Mouse (Mus musculus) neural tube, embryonic 11.5 days (tissue): Measurements from ENCODE around the gene Entpd5. TPM values are rescaled to one million over a fixed set of nuclear protein-coding genes. Genes with fewer than 3 reads are reported as not detected.

Experiments
- ATAC-seq: fragments of 200-750 bp; cut with Nextera tagmentation; 2 replicates; pipeline ENCODE4 v1.8.0; 2017; ENCODE audit warnings: moderate number of reproducible peaks, mild to moderate bottlenecking, moderate TSS enrichment, moderate library complexity; ENCODE audit not compliant: insufficient read depth, low FRiP score, low TSS enrichment
- DNase-seq: peaks from one replicate; pipeline ENCODE4 v3.0.0-alpha.2; 2015; ENCODE audit warnings: low spot score
- H3K27ac ChIP-seq: fragments of 300-500 bp; sonication (generic); 2 replicates; pipeline ENCODE4 v1.5.1; 2014; ENCODE audit warnings: low read depth, mild to moderate bottlenecking, low read length
- H3K27me3 ChIP-seq: fragments of 300-500 bp; sonication (generic); 2 replicates; pipeline ENCODE4 v1.6.1; 2014; ENCODE audit warnings: mild to moderate bottlenecking, low read length, mixed read lengths; ENCODE audit not compliant: control insufficient read depth, insufficient read depth
- H3K36me3 ChIP-seq: fragments of 300-500 bp; sonication (generic); 2 replicates; pipeline ENCODE4 v1.6.1; 2014; ENCODE audit warnings: mild to moderate bottlenecking, low read length, moderate library complexity, mixed read lengths; ENCODE audit not compliant: control insufficient read depth, insufficient read depth
- H3K4me1 ChIP-seq: fragments of 300-500 bp; sonication (generic); 2 replicates; pipeline ENCODE4 v1.6.1; 2014; ENCODE audit warnings: low read length, mixed read lengths; ENCODE audit not compliant: control insufficient read depth, insufficient read depth
- H3K4me2 ChIP-seq: fragments of 300-500 bp; sonication (generic); 2 replicates; pipeline ENCODE4 v1.6.1; 2014; ENCODE audit warnings: low read depth, mild to moderate bottlenecking, moderate library complexity
- H3K4me3 ChIP-seq: fragments of 300-500 bp; sonication (generic); 2 replicates; pipeline ENCODE4 v1.5.1; 2014; ENCODE audit warnings: low read depth, low read length
- H3K9ac ChIP-seq: fragments of 300-500 bp; sonication (generic); 2 replicates; pipeline ENCODE4 v1.6.1; 2014; ENCODE audit warnings: mild to moderate bottlenecking, low read length
- H3K9me3 ChIP-seq: fragments of 300-500 bp; sonication (generic); 2 replicates; pipeline ENCODE4 v1.6.1; 2016; ENCODE audit warnings: low read length; ENCODE audit not compliant: control insufficient read depth
- WGBS: fragments of 180-500 bp; shearing (Covaris S2); extraction: QIAGEN DNeasy Blood & Tissue Kit; methylation state at CpG from one replicate; pipeline ENCODE4 v1.1.7; 2014; 5-methylcytosine and 5-hydroxymethylcytosine counted together
- polyA plus RNA-seq: library from polyadenylated mRNA; unstranded; fragments of >200 nt; fragmentation: Nextera tagmentation; extraction: Ambion mirVana; gene quantifications from 2 replicates; pipeline ENCODE4 v1.2.1, GENCODE M21; 2014

Gene Entpd5
- polyA plus RNA-seq, 1 experiment from 2014 or later, result 9.9 TPM

DNA sequence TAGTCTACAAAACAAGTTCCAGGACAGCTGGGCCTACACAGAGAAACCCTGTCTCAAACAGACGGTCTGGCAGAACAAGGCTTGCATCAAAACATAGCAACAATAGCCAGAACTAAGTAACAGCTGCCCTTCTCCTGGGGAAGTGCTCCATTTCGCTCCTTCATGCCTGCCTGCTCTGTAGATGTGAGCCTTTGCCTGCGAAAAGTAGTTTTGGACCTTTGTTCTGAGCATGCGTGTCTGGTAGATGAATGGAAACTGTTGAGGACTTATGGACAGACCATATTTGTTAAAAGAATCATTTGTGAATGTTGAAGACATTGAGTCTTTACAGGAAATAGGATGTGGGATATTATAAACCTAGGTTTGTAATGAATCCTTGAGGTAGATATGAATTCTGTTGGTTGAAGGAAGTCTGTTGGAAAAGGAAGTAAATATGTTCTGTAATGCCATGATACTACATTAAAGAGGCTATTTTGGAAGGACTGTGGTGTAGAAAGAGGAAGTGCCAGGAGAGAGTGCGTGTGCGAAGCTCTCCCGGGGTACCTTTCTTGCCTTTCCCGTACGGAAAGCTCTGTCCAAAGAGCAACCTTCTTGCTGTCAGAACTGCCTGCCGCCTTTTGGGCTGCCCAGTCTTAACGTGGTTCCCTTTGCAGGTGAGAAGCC is 71.7 kb downstream of the Entpd5 start:
- ATAC-seq, result no peak
- no peaks in the 10 kb centered on the region for H3K9me3 ChIP-seq
- H3K27me3 ChIP-seq, result no peaks in the 10 kb centered on the region
- 92% methylated on average over 11 of the region's 11 CpGs for WGBS
- H3K4me1 ChIP-seq, result no peaks in the 10 kb centered on the region
- no peak for DNase-seq
- no peak overlapping the region for H3K4me2 ChIP-seq
- H3K27ac ChIP-seq, result no peak overlapping the region
- H3K36me3 ChIP-seq, result peaks cover 9% of the 10 kb centered on the region
- no peak overlapping the region for H3K4me3 ChIP-seq
- H3K9ac ChIP-seq, result no peak overlapping the region

DNA sequence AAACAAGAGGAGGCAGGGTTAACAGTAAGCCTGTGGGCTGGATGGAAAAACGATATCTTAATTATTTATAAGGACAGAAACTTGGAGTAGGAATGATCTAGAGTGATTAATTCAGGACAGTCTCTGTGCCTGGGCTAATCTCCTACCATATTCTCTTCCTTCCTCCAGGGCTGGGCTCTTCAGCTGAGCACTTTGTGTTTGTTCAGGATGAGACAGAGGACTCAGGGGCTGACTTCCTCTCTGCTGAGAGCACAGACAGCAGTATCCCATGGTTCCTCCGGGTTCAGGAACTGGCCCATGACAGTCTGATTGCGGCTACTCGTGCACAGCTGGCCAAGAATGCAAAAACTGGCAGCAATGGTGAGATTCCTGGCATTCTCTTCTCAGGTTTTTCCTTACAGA is 81.7 kb downstream of the Entpd5 start:
- Histone ChIP-seq H3K27me3 (no peaks in the 10 kb centered on the region), H3K4me3 (no peak overlapping the region), H3K27ac (no peak overlapping the region), H3K4me2 (no peak overlapping the region), H3K36me3 (peaks cover 9% of the 10 kb centered on the region), H3K9me3 (no peaks in the 10 kb centered on the region), H3K4me1 (no peaks in the 10 kb centered on the region), H3K9ac (no peak overlapping the region)
- ATAC-seq (no peak), DNase-seq (no peak)
- 86% methylated on average over 4 of the region's 4 CpGs for WGBS

Other genes starting within 250 kb of the Entpd5 start
- gene Elmsan1, start 190.1 kb downstream of the Entpd5 start, polyA plus RNA-seq, result 4.4 and 5.9 TPM in 2 replicates
- gene Ptgr2, start 123.8 kb downstream of the Entpd5 start, polyA plus RNA-seq, result 15.5 and 16.4 TPM in 2 replicates
- gene Zfp410, start 92.2 kb downstream of the Entpd5 start, polyA plus RNA-seq, result 119 and 125 TPM in 2 replicates
- 43.0 and 44.5 TPM in 2 replicates for gene Coq6, start 47.4 kb downstream of the Entpd5 start, polyA plus RNA-seq
- 7.5 and 9.7 TPM in 2 replicates for gene Fam161b, start 47.2 kb downstream of the Entpd5 start, polyA plus RNA-seq
- gene Bbof1, start within 50 bp of the Entpd5 start, polyA plus RNA-seq, result 0.84 and 1.2 TPM in 2 replicates
- gene Rnf113a2, start 8.2 kb upstream of the Entpd5 start, polyA plus RNA-seq, result 28.1 and 29.7 TPM in 2 replicates
- 22.3 and 25.7 TPM in 2 replicates for gene Aldh6a1, start 42.0 kb upstream of the Entpd5 start, polyA plus RNA-seq
- gene Lin52, start 42.4 kb upstream of the Entpd5 start, polyA plus RNA-seq, result 33.7 and 36.1 TPM in 2 replicates
- gene Vsx2, start 160.7 kb upstream of the Entpd5 start, polyA plus RNA-seq, result 7.3 and 7.4 TPM in 2 replicates
- gene Abcd4, start 208.4 kb upstream of the Entpd5 start, polyA plus RNA-seq, result 6.8 and 9.5 TPM in 2 replicates
- not detected in 2 replicates for gene Vrtn, start 232.0 kb upstream of the Entpd5 start, polyA plus RNA-seq